Mouse (Mus musculus): Measurements from ENCODE around the gene Amigo1. TPM values are rescaled to one million over a fixed set of nuclear protein-coding genes. Genes with fewer than 3 reads are reported as not detected.

The Amigo1 gene
- polyA plus RNA-seq, 1 experiment from 2014 or later = 4.5 TPM

GRCm38 (mm10) chr3:108164091-108164490 lies 22.0 kb upstream of the Amigo1 start:
- ATAC-seq (ENCODE audit: insufficient number of reproducible peaks, low FRiP score) = no peak
- 55% methylated on average over 5 of the region's 5 CpGs for WGBS
- Histone ChIP-seq H3K4me3 (no peak overlapping the region), H3K9me3 (replicated peaks) (no peaks in the 10 kb centered on the region), H3K36me3 (no peaks in the 10 kb centered on the region), H3K9ac (no peak overlapping the region), H3K4me1 (replicated peaks) (peaks cover 14% of the 10 kb centered on the region), H3K27me3 (replicated peaks) (peaks cover 19% of the 10 kb centered on the region; the same call in 1 of the 2 replicates), H3K4me2 (no peak overlapping the region), H3K27ac (ENCODE audit: poor library complexity, severe bottlenecking) (no peak overlapping the region)

GRCm38 (mm10) chr3:108164807-108165206 lies 21.3 kb upstream of the Amigo1 start:
- peaks cover 7% of the 10 kb centered on the region for H3K4me1 ChIP-seq (replicated peaks)
- no peak overlapping the region for H3K4me3 ChIP-seq
- H3K9me3 ChIP-seq (replicated peaks) = no peaks in the 10 kb centered on the region
- H3K4me2 ChIP-seq = peak overlapping the region; percentile 26; the same call in 1 of the 2 replicates
- H3K27me3 ChIP-seq (replicated peaks) = peaks cover 19% of the 10 kb centered on the region; the same call in 1 of the 2 replicates
- 30% methylated on average over 9 of the region's 9 CpGs for WGBS
- no peaks in the 10 kb centered on the region for H3K36me3 ChIP-seq
- no peak overlapping the region for H3K9ac ChIP-seq
- ATAC-seq (ENCODE audit: insufficient number of reproducible peaks, low FRiP score) = 0 out of 2 replicates have a peak, but pooled peaks have one; percentile 46
- no peak overlapping the region for H3K27ac ChIP-seq (ENCODE audit: poor library complexity, severe bottlenecking)

- Histone ChIP-seq H3K36me3 (no peaks in the 10 kb centered on the region), H3K4me2 (no peak overlapping the region), H3K4me1 (replicated peaks) (peaks cover 5% of the 10 kb centered on the region), H3K27ac (ENCODE audit: poor library complexity, severe bottlenecking) (no peak overlapping the region), H3K9me3 (replicated peaks) (no peaks in the 10 kb centered on the region), H3K9ac (0 out of 2 replicates have a peak overlapping the region, but pooled peaks have one; percentile 25), H3K4me3 (no peak overlapping the region), H3K27me3 (replicated peaks) (peaks cover 19% of the 10 kb centered on the region; the same call in 1 of the 2 replicates)
- 55% methylated on average over 10 of the region's 10 CpGs for WGBS
- no peak for ATAC-seq (ENCODE audit: insufficient number of reproducible peaks, low FRiP score)
Observed at GRCm38 (mm10) chr3:108165532-108166315, 20.4 kb upstream of the Amigo1 start.

DNA sequence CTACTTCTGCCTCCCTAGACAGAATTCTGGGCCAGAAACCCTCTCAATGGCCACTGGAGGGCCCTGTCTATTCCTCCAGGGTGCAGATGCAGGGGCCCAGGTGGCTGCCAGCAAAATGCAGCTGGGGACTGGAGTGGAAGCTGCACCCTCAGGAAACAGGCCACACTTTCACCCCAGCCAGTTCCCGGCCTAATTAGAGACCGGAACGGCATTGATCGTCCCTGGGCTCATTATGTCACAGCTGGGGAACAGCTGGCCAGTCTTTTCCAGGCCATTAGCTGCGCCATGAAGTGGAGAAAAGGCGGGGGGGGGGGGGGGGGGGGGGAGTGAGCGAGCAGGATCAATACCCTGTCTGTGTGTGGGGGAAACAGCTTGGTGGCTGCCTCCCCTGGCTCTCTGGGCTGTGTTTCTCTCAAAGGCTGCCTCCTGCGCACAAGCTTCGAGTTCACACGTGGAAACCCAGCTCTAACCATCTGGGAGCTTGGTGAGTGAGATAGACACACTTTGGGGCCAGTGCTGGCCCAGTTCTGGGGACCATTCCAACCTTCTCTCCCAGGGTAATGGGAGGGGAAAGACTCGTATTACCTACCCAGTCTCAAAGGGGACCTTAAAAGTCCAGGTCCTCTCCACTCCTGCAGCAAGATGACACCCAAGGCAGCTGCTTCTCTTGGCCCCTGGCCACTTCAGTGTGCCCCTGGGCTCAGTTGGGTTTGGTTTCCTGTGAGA lies 19.5 kb upstream of the Amigo1 start:
- Histone ChIP-seq H3K27me3 (replicated peaks) (peaks cover 19% of the 10 kb centered on the region; the same call in 1 of the 2 replicates), H3K9me3 (replicated peaks) (no peaks in the 10 kb centered on the region), H3K4me1 (replicated peaks) (peaks cover 5% of the 10 kb centered on the region), H3K36me3 (no peaks in the 10 kb centered on the region), H3K4me3 (no peak overlapping the region), H3K4me2 (no peak overlapping the region), H3K9ac (0 out of 2 replicates have a peak overlapping the region, but pooled peaks have one; percentile 25), H3K27ac (ENCODE audit: poor library complexity, severe bottlenecking) (no peak overlapping the region)
- no peak for ATAC-seq (ENCODE audit: insufficient number of reproducible peaks, low FRiP score)
- WGBS = 28% methylated on average over 10 of the region's 11 CpGs

DNA sequence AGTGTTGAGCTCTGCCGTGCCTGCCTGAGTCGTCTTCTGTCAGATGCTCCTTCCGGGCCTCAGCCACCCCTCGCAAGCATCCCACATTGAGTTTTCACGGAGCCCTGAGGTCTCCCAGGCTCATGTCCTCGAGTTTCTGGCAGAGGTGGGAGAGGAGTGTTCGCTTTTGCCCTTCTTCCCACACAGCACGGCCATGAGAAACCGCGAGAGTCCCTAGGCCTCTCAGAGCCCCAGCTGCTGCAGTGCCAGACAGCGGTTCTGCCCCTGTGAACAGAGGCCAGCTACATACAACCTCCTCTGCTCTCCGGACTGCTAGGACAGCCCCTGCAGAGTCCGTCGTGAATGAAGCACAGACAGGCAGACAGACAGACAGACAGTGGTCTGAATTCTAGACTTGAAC lies 18.6 kb upstream of the Amigo1 start:
- no peaks in the 10 kb centered on the region for H3K9me3 ChIP-seq (replicated peaks)
- no peak overlapping the region for H3K4me2 ChIP-seq
- no peaks in the 10 kb centered on the region for H3K36me3 ChIP-seq
- H3K27ac ChIP-seq (ENCODE audit: poor library complexity, severe bottlenecking) = no peak overlapping the region
- H3K4me1 ChIP-seq (replicated peaks) = peaks cover 5% of the 10 kb centered on the region
- no peak for ATAC-seq (ENCODE audit: insufficient number of reproducible peaks, low FRiP score)
- no peak overlapping the region for H3K4me3 ChIP-seq
- H3K9ac ChIP-seq = no peak overlapping the region
- peaks cover 19% of the 10 kb centered on the region; the same call in 1 of the 2 replicates for H3K27me3 ChIP-seq (replicated peaks)
- WGBS = 56% methylated on average over 14 of the region's 14 CpGs

GRCm38 (mm10) chr3:108169199-108169598 lies 16.9 kb upstream of the Amigo1 start:
- Histone ChIP-seq H3K4me1 (replicated peaks) (peaks cover 5% of the 10 kb centered on the region), H3K4me2 (no peak overlapping the region), H3K27me3 (replicated peaks) (peaks cover 21% of the 10 kb centered on the region; the same call in 1 of the 2 replicates), H3K27ac (ENCODE audit: poor library complexity, severe bottlenecking) (no peak overlapping the region), H3K4me3 (no peak overlapping the region), H3K9ac (no peak overlapping the region), H3K9me3 (replicated peaks) (no peaks in the 10 kb centered on the region), H3K36me3 (no peaks in the 10 kb centered on the region)
- ATAC-seq (ENCODE audit: insufficient number of reproducible peaks, low FRiP score) = no peak
- WGBS = 40% methylated on average over 3 of the region's 3 CpGs

DNA sequence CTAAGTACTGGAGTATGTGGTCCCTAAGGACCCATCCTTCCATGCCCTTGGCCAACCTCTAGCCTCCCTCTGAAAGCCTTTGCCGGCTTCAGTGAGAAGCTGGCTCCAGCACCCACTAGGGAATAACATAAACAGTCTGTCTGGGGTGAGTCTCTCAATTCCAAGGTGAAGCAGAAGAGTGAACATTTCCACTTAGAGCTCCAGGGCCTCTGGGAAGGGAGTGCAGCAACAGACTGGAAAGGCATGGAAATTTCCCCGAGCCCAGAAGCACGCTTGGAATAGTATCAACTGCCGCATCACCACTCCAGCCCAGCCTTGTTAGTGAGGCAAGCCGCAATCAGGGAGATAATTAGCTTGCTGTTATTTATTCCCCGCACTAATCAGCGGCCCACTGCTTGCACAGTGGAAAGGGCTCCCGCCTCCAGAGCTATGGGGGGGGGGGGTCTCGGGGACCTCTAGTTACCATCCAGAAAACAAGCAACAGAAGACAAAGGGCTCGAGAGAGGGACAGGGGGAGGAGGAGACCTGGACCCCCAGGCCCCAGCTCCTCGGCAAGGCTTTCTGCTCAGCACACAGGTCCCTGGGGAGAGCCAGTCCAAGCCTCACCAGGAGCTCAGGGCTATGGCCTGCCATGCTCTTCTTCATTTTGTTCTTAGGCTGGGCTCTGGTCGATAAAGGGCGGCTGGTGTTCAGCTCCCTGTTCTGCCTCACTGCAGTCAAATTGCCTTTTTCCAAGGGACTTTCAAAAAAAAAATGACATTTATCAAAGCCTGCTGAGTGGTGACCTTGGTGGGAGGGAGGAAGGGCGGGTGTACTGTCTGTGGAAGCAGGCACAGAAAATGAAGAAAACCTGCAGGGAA lies 11.2 kb upstream of the Amigo1 start:
- WGBS = 21% methylated on average over 14 of the region's 14 CpGs
- H3K27ac ChIP-seq (ENCODE audit: poor library complexity, severe bottlenecking) = no peak overlapping the region
- peak overlapping the region; percentile 56; the same call in 1 of the 2 replicates for H3K9ac ChIP-seq

DNA sequence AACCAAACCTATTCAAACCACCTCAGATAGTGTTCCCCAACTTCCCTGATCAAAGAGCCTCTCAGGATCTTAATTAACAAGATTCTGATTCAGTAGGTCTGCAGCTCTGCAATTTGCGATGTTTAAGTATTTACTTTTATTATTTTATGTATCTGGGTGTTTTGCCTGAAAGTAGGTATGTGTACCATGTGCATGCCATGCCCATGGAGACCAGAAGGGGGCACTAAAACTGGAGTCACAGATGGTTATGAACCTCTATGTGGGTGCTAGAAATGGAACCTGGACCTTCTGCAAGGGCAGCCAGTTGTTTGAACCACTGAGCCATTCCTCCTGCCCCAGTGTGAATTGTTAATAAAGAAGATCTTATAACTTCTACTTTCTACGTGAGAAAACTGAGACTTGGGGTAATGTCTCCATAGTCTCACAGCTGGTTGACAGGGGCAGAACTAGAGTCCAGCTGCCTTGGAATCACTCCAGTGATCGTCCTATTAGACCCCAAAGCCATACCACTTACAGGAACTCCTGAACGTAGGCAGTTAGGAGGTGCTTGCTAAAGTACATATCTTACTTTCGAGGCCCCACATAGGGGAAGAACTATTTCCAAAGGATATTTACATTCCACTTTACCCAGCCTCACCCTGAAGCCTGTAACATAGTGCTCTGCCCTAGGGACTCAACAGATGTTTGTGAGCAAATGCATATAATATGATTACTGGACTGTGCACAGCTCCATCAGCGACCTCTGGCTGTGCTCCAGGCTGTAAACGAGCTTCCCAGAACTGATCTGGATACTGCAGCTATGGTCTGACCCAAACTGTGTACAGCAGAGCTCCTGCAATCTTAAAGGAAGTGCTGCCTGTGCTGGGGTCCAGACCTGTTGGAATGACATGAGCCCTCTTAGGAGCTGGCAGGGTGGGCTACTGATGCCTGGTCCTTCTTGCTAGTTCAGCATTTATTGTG lies 7.1 kb upstream of the Amigo1 start:
- Histone ChIP-seq H3K4me1 (replicated peaks) (peaks cover 10% of the 10 kb centered on the region), H3K36me3 (no peaks in the 10 kb centered on the region), H3K4me2 (no peak overlapping the region), H3K27me3 (replicated peaks) (peaks cover 20% of the 10 kb centered on the region; the same call in 1 of the 2 replicates), H3K9ac (no peak overlapping the region), H3K9me3 (replicated peaks) (no peaks in the 10 kb centered on the region), H3K4me3 (no peak overlapping the region), H3K27ac (ENCODE audit: poor library complexity, severe bottlenecking) (no peak overlapping the region)
- ATAC-seq (ENCODE audit: insufficient number of reproducible peaks, low FRiP score) = no peak
- 76% methylated on average over 7 of the region's 7 CpGs for WGBS

More for the DNA sequence above, 11.2 kb upstream of the Amigo1 start:
- Histone ChIP-seq H3K9me3 (replicated peaks) (no peaks in the 10 kb centered on the region), H3K27me3 (replicated peaks) (peaks cover 18% of the 10 kb centered on the region; the same call in 1 of the 2 replicates), H3K4me1 (replicated peaks) (peaks cover 10% of the 10 kb centered on the region), H3K4me2 (peak overlapping the region; percentile 38), H3K4me3 (0 out of 2 replicates have a peak overlapping the region, but pooled peaks have one; percentile 3), H3K36me3 (no peaks in the 10 kb centered on the region)
- no peak for ATAC-seq (ENCODE audit: insufficient number of reproducible peaks, low FRiP score)

- Histone ChIP-seq H3K4me1 (replicated peaks) (0 out of 2 replicates have a peak, but pooled peaks cover 2% of the 10 kb centered on the region), H3K9me3 (replicated peaks) (no peaks in the 10 kb centered on the region), H3K4me2 (no peak overlapping the region), H3K9ac (no peak overlapping the region), H3K4me3 (no peak overlapping the region), H3K27me3 (replicated peaks) (peaks cover 15% of the 10 kb centered on the region), H3K27ac (ENCODE audit: poor library complexity, severe bottlenecking) (no peak overlapping the region), H3K36me3 (no peaks in the 10 kb centered on the region)
- 51% methylated on average over 2 of the region's 2 CpGs for WGBS
- ATAC-seq (ENCODE audit: insufficient number of reproducible peaks, low FRiP score) = no peak
Observed at GRCm38 (mm10) chr3:108180514-108180913, 5.6 kb upstream of the Amigo1 start.

- no peak for ATAC-seq (ENCODE audit: insufficient number of reproducible peaks, low FRiP score)
- peaks cover 17% of the 10 kb centered on the region for H3K4me1 ChIP-seq (replicated peaks)
- H3K4me3 ChIP-seq = no peak overlapping the region
- H3K27ac ChIP-seq (ENCODE audit: poor library complexity, severe bottlenecking) = no peak overlapping the region
- H3K9ac ChIP-seq = no peak overlapping the region
- WGBS = 56% methylated on average over 3 of the region's 3 CpGs
- no peaks in the 10 kb centered on the region for H3K9me3 ChIP-seq (replicated peaks)
- peaks cover 28% of the 10 kb centered on the region for H3K27me3 ChIP-seq (replicated peaks)
- H3K36me3 ChIP-seq = 0 out of 2 replicates have a peak, but pooled peaks cover 3% of the 10 kb centered on the region
- H3K4me2 ChIP-seq = no peak overlapping the region
Observed at GRCm38 (mm10) chr3:108184742-108185141, 1.4 kb upstream of the Amigo1 start.
